Mouse (Mus musculus): ENCODE data around the gene Zhx3.

Gene Zhx3

DNA sequence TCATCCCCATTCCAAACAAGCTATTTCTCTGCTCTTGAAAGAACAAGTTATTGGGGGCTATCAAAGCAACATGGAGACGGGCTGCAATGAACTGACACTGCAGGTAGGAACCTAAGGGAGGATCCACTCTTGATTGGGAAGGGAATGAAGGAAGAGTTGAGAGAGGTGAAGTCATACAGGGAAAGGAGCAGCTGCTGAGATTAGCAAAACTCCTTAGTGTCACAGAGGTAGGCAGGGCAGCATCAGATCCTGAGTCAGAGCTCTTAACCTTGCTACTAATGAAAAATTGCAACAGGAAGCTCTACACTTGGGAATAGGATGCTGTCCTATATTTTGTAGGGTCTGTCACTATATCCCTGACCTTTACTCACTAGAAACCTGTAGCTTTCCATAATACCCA is 71.8 kb downstream of the Zhx3 start:
- no peak for DNase-seq

DNA sequence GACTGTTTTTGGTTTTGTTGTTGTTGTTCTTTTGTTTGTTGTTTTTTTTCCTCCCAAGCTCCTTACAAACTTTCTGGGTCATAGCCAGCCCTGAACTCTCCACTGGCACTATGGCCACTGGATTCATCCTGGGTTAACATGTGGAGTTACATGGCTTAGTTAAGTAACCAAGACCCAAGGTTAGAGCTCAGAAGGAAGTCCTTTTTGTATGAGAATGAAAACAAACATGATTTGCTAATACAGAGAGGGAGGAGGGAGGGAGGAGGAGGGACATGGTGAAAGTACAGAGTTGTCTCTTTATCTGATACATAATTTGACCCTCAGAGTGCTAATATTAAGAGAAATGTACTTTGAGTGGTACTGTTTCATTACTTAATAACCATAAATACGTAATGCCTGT is 74.6 kb downstream of the Zhx3 start:
- no peak for DNase-seq

DNA sequence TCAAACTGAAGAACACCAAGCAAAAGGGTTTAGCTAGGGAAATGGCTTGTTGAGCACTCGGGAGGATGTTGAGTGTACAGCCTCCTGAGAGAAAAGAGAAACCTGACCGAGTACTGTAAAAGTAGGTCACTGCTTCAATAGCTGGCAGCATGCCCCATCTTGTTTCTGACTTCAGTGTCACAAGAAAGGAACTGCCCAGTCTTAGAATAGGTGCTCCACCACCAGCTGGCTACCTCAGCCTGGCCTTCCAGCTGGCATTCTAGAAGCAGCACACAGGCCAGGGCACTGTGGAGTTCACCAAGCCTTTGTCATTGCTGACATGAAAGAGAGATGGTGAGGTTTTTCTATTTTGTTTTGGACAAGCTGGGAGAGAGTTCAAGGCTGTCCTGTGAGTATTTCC is 75.8 kb downstream of the Zhx3 start:
- no peak for DNase-seq

- DNase-seq, result no peak
These were observed 79.7 kb downstream of the Zhx3 start for GRCm38 (mm10) chr2:160793117-160793516.

DNA sequence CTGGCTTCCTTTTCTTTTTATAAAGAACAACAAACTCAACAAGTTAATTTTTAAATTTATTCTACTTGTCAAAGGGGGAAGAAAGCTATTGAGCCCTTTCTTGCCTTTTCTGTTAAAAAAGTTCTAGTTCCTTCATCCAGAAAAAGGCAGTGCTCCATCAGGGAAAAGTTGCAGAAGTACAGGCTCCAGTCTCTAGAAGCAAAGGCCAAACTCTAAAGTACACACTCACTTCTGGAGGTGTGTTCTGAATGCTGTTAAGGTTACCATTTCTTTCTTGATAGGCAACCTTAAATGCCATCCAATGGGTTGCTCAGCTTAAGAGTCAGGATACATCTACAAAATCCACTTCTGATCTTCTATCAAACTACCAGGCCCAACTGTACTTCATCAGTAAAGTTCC is 83.1 kb downstream of the Zhx3 start:
- no peak for DNase-seq

DNA sequence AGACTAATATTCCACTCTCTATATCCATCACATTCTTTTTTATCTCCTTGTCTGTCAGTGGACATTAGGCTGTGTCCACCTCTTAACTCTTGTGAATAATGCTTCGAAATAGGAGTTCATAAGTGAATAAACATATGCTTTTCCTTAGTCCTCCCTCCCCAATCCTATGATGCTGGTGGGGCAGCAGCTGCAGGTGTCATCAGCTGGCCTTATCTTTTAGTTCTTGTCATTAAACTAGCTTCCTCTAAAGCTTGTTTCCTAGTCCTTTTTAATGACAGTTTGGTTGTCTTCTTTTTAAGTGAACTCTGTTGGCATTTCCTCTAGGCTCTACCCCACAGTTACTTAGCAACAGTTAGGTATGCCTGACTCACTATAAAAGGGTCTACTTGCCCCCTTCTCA is 83.8 kb downstream of the Zhx3 start:
- DNase-seq, result no peak

- no peak for DNase-seq
These were observed 86.5 kb downstream of the Zhx3 start for GRCm38 (mm10) chr2:160786333-160786732.

DNA sequence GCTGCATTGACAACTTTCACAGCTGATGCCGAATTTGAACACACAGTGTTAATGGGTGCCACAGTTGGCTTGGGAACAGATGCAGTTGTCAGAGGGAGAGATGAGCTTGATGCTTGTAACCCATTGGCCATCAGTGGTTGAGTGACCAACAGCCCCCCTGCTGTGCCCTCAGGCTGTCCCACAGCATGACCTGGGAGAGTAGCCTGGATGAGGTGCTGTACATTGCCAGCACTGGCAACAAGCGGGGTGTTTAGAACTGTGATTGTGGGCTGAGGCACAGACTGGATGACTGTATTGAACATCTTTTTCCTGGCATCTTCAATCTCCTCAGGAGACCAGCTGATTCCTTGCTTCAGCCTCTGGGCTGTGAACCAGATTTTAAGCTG is 92.0 kb downstream of the Zhx3 start:
- no peak for DNase-seq

GRCm38 (mm10) chr2:160780154-160780833 is 92.5 kb downstream of the Zhx3 start:
- no peak for DNase-seq

GRCm38 (mm10) chr2:160778034-160778433 is 94.8 kb downstream of the Zhx3 start:
- no peak for DNase-seq

DNA sequence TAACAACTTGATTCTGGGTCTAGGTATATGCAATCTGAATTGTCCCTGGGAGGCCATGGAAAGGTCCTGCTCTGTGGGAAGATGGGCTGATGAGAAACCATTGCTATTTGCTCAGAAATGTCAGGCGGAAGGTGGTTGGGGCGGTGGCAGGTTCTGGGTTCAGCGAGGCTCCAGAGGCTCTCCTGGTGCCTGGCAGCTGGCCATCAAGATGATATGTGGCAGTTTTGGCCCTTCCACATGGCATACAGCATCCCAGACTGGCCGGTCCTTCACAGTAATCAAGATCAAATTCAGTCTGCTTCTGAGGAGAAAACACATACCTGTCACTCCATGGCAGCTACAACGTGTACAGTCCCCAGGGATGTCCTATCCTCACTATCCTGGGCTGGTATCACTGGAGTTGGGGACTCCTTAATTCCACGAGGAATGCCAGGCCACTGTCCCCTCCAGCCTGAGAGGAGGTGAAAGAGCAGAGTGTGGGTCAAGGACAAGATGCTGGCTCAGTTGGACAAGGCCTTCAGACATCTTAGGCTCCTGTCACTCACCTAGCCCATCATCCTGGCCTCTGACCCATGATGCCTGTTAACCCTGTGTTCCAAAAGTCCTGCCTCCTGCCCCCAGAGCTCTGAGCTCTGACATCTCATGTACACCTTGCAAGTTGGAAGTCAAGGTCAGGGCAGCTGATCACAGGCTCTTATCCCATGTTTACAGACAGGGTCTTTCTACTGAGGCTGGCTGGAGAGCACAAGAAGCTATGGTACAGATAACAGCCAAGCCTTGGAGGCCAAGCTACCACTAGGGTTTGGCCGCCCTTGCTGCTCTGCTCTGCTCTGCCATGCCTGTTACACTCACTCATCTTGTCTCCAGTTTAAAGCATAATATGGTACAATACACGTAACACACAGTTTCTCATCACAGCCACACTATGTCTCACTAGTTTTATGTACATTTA is 101.2 kb downstream of the Zhx3 start:
- DNase-seq, result no peak

GRCm38 (mm10) chr2:160770871-160771270 is 101.9 kb downstream of the Zhx3 start:
- DNase-seq, result no peak

- no peak for DNase-seq
These were observed 102.4 kb downstream of the Zhx3 start for GRCm38 (mm10) chr2:160770409-160770808.

DNA sequence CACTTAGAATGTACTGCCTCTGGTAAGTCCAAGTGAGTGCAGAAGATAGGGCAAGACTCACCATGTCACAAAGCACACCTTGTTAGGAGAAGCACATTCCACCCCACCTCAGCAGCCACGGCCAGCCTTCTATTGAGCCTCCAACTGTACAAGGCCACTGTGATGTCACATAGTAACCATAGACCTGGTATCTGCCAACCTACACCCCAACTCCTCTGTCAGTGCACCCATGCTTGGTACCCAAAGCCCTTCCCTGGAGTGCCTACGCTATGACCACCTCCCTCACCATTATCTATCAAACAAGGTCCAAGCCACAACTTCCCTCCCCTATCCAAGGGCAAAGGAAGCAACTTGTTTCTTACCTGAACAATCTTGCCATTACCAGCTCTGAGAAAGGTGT is 103.8 kb downstream of the Zhx3 start:
- DNase-seq, result no peak

GRCm38 (mm10) chr2:160768097-160768695 is 104.6 kb downstream of the Zhx3 start:
- DNase-seq, result no peak

- no peak for DNase-seq
These were observed 105.6 kb downstream of the Zhx3 start for GRCm38 (mm10) chr2:160767201-160767600.

GRCm38 (mm10) chr2:160766371-160766771 is 106.4 kb downstream of the Zhx3 start:
- no peak for DNase-seq

DNA sequence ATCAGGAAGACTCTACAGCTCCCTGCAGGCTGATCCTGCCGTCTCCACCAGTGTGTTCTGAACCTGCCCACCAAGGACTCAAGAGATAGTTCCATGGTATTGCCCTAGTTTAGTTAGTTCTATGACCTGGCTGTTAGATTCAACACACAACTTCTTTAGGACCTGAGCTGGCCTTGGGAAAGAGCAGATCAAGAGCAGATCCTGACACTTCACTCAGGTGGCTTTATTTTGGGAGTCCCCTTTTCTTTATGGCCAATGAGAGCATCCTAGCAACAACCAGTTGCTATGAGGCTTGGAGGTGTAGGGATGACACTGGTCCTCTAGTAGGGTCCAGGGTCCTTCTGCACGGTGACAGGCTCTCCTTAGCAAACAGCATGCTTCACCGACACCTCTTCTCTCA is 107.7 kb downstream of the Zhx3 start:
- no peak for DNase-seq

GRCm38 (mm10) chr2:160764386-160764785 is 108.4 kb downstream of the Zhx3 start:
- DNase-seq, result no peak

DNA sequence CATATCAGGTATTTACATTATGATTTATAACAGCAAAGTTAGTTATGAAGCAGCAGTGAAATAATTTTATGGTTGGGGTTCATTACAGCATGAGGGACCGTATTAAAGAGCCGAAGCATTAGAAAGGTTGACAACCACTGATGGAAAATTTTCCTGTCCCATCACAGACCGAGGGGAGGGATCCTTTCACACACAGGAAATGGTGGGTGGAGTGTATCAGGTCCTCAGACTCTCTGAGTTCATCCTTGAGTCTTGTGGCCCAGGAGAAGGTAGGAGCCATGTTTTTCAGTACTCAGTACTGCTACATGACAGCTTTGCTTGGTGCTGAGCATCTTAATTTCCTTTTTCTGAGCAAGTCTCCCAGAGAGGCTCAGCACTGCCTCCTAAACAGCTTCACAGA is 109.0 kb downstream of the Zhx3 start:
- no peak for DNase-seq

- no peak for DNase-seq
These were observed 112.2 kb downstream of the Zhx3 start for GRCm38 (mm10) chr2:160760433-160761184.

DNA sequence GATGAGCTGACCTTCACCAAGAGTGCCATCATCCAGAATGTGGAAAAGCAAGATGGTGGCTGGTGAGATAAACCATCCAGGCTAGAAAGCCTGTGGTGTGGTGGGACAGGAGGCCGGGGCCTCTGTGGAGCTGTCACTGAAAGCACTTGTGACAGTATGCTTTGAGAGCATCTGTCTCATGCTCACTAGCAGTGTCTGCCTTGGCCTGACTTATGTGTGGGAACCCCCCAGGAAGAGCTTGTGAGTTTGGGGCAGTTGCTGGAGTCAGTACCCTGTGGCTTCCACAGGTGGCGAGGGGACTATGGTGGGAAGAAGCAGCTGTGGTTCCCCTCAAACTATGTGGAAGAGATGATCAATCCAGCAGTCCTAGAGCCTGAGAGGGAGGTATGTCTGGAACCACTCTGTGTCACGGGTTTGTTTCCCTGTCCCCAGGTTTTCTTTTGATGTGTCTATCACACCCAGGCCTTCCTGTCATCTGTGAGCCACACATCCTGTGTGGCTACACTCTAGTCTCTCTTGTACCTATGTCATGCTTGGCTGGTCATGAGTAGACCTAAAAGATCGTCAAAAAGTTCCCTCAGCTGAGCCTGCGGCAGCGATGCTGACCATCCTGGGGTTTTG is 116.1 kb downstream of the Zhx3 start:
- no peak for DNase-seq

GRCm38 (mm10) chr2:160747075-160747474 is 125.7 kb downstream of the Zhx3 start:
- DNase-seq, result no peak

Data from liver (tissue).